Mouse (Mus musculus) spleen, adult 2 months (tissue): ENCODE measurements around the gene Rfx5. TPM values are rescaled to one million over a fixed set of nuclear protein-coding genes. Genes with fewer than 3 reads are reported as not detected.

Experiments used
- DNase-seq, 2 experiments: peaks; one replicate each; pipeline versions ENCODE4 v3.0.0 to v3.0.0-alpha.2; 2012 to 2021; ENCODE audit warnings: low spot score in 2 of 2, low read depth in 1 of 2
- H3K27ac ChIP-seq: fragments of 200-500 bp; 2 replicates; pipeline ENCODE4 v1.5.1; 2012; ENCODE audit warnings: low read length, inconsistent platforms; ENCODE audit not compliant: insufficient read depth
- H3K27me3 ChIP-seq: fragments of 200-500 bp; 2 replicates; pipeline ENCODE4 v1.6.1; 2012; ENCODE audit warnings: mild to moderate bottlenecking, moderate library complexity, low read length, inconsistent platforms; ENCODE audit not compliant: control insufficient read depth, insufficient read depth
- H3K36me3 ChIP-seq: fragments of 200-500 bp; 2 replicates; pipeline ENCODE4 v1.6.1; 2012; ENCODE audit warnings: mild to moderate bottlenecking, low read length, inconsistent platforms; ENCODE audit not compliant: control insufficient read depth, insufficient read depth
- H3K4me1 ChIP-seq: fragments of 200-500 bp; 2 replicates; pipeline ENCODE4 v1.6.1; 2011; ENCODE audit warnings: inconsistent platforms; ENCODE audit not compliant: control insufficient read depth, insufficient read depth, insufficient read length
- H3K4me3 ChIP-seq: fragments of 200-500 bp; 2 replicates; pipeline ENCODE4 v1.5.1; 2011; ENCODE audit warnings: mild to moderate bottlenecking, inconsistent platforms; ENCODE audit not compliant: insufficient read depth, insufficient read length; ENCODE audit errors: extremely low read depth
- CTCF ChIP-seq: fragments of 200-500 bp; IDR thresholded peaks from 2 replicates; pipeline ENCODE4 v1.5.1; 2011; ENCODE audit warnings: mild to moderate bottlenecking, inconsistent platforms; ENCODE audit not compliant: insufficient read depth, insufficient read length, insufficient replicate concordance; ENCODE audit errors: extremely low read depth
- POLR2A ChIP-seq: fragments of 200-500 bp; IDR thresholded peaks from 2 replicates; pipeline ENCODE4 v1.6.1; 2011; ENCODE audit warnings: low read depth, low read length, inconsistent platforms
- WGBS: fragments of 180-500 bp; shearing (Covaris S2); methylation state at CpG from one replicate; pipeline ENCODE4 v1.1.7; 2018; 5-methylcytosine and 5-hydroxymethylcytosine counted together
- polyA plus RNA-seq: library from polyadenylated mRNA; depleted of rRNA; stranded (reverse); fragments of >200 nt; gene quantifications from 2 replicates; pipeline ENCODE4 v1.2.3, GENCODE M21; 2012; rRNA removed

Rfx5 gene
- polyA plus RNA-seq, 1 experiment = 23.9 TPM

DNA sequence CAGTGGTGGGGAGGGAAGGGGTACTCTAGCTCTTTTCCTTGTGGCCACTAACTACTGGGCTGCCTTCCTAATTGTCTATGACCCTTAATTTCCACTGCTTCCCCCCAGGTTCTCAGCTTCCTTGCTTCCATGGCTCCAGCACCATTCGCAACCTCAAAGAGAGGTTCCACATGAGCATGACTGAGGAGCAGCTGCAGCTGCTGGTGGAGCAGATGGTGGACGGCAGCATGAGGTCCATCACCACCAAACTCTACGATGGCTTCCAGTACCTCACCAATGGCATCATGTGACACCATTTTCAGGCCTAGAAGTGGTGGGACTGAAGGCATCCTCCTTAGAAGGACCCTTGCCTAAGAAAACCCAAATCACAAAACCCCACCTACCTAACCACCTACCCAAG, 51.8 kb downstream of the Rfx5 start:
- no peak for DNase-seq
- Histone ChIP-seq H3K36me3 (peaks cover 54% of the 10 kb centered on the region), H3K4me1 (no peaks in the 10 kb centered on the region), H3K27me3 (no peaks in the 10 kb centered on the region), H3K4me3 (no peak overlapping the region), H3K27ac (no peak overlapping the region)
- WGBS = 91% methylated on average over 3 of the region's 3 CpGs
- TF ChIP-seq CTCF = no peak
- no peak for TF ChIP-seq POLR2A

DNA sequence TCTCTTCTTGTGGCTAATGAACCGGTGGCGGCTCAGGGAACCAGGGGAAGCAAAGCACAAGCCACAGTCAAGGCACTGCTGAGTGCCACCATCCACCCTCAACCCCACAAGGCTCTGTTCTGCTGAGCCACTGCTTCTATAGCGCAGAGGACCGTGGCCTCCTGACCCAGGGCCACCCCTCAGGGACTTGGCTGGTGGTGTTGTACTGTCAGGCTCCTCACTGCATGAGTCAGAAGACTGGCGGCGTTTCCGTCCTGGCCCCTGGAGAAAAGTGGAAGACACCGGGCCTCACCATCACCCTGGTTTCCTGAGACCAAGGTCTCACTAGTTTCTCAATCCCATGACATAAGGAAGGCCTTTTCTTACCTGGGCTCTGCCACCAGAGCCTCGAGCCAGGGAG, 53.8 kb downstream of the Rfx5 start:
- H3K36me3 ChIP-seq = peaks cover 57% of the 10 kb centered on the region
- H3K4me3 ChIP-seq = no peak overlapping the region
- no peak for DNase-seq
- no peaks in the 10 kb centered on the region for H3K4me1 ChIP-seq
- no peak overlapping the region for H3K27ac ChIP-seq
- WGBS = 83% methylated on average over 9 of the region's 9 CpGs
- no peaks in the 10 kb centered on the region for H3K27me3 ChIP-seq
- TF ChIP-seq CTCF (no peak), POLR2A (no peak)

DNA sequence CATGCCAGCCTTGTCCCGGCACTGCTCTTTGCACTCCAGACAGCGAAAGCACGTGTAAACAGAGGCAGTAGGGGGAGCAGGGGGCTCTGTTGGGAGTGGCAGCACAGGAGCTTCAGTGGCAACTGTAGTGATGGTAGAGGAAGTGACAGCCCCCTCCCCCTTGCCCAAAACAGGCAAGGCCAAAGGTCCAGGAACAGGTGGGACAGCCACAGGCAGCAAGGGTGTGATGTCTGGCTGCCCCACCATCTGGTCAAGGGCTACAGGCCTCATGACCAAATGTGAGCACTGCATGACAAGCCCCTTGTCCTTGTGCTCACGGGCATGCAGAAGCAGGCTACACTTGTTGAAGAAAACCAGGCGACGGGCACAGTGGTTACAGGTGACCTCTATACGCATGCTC, 56.5 kb downstream of the Rfx5 start:
- peaks cover 45% of the 10 kb centered on the region for H3K36me3 ChIP-seq
- TF ChIP-seq CTCF (no peak), POLR2A (no peak)
- 92% methylated on average over 7 of the region's 7 CpGs for WGBS

More for the DNA sequence above, 56.5 kb downstream of the Rfx5 start:
- H3K4me3 ChIP-seq = no peak overlapping the region
- peaks cover 10% of the 10 kb centered on the region; the same call in 1 of the 2 replicates for H3K4me1 ChIP-seq
- no peak for DNase-seq
- no peaks in the 10 kb centered on the region for H3K27me3 ChIP-seq
- no peak overlapping the region for H3K27ac ChIP-seq

Other genes with a start within 250 kb of the Rfx5 start
- gene Cgn, start 167.6 kb upstream of the Rfx5 start, polyA plus RNA-seq = 0.11 and 0.22 TPM in 2 replicates
- 24.8 and 26.2 TPM in 2 replicates for gene Pogz, start 116.5 kb upstream of the Rfx5 start, polyA plus RNA-seq
- 117 and 140 TPM in 2 replicates for gene Psmb4, start 67.1 kb upstream of the Rfx5 start, polyA plus RNA-seq
- gene Selenbp1, start 21.0 kb upstream of the Rfx5 start, polyA plus RNA-seq = 34.9 and 35.4 TPM in 2 replicates
- 30.2 and 31.7 TPM in 2 replicates for gene Pi4kb, start 20.7 kb downstream of the Rfx5 start, polyA plus RNA-seq
- gene Zfp687, start 61.4 kb downstream of the Rfx5 start, polyA plus RNA-seq = 18.5 and 21.0 TPM in 2 replicates
- 90.5 and 108 TPM in 2 replicates for gene Psmd4, start 88.5 kb downstream of the Rfx5 start, polyA plus RNA-seq
- gene Pip5k1a, start 152.9 kb downstream of the Rfx5 start, polyA plus RNA-seq = 14.1 and 14.4 TPM in 2 replicates
- 36.3 and 44.6 TPM in 2 replicates for gene Vps72, start 156.9 kb downstream of the Rfx5 start, polyA plus RNA-seq
- gene Tmod4, start 170.4 kb downstream of the Rfx5 start, polyA plus RNA-seq = 0.69 and 0.91 TPM in 2 replicates
- 25.2 and 29.4 TPM in 2 replicates for gene Scnm1, start 179.9 kb downstream of the Rfx5 start, polyA plus RNA-seq
- gene Lysmd1, start 180.0 kb downstream of the Rfx5 start, polyA plus RNA-seq = 4.7 and 5.3 TPM in 2 replicates
- 89.1 and 132 TPM in 2 replicates for gene Tnfaip8l2, start 188.3 kb downstream of the Rfx5 start, polyA plus RNA-seq
- gene Sema6c, start 206.4 kb downstream of the Rfx5 start, polyA plus RNA-seq = 2.2 TPM in 2 replicates